12 mouse cellular contexts compared by ENCODE assay signal in the genomic region with DNA sequence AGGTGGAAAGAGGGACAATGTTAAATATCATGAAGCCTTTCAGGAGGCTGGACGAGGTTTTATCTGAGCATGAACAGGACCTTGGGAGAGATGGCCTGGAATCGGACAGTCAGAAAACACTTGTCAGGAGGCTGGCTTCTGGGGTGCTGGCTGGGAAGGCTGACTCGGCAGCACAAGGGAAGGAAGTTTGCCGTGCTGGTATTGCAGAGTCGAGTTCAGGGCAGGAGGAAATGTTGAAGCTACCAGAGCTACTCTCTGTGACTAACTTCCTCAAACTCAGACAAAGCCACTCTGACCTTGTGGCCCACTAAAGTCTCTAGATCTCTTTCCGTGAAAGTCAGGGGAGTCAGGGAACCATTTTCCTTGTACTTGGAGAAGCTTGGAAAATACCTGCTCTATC.
DNase-seq lines count a peak whose midpoint lies in the region; ATAC-seq and TF ChIP-seq lines count a peak whose summit lies in the region.
"Had no signal": no experiment of that assay in that cellular context is flagged by ENCODE, and none has a peak within 500 bp of the region (broad histone marks: within the 10 kb centered on the region; RNA-seq: fewer than 3 reads in every experiment).

No protein-coding gene starts in this region.

- no peak overlapping the region for H3K4me2 ChIP-seq in forebrain, embryonic 13.5 days
- no peak overlapping the region for H3K4me2 ChIP-seq in liver, postnatal 0 days (ENCODE audit: low read depth, low read length)
- no peak overlapping the region for H3K4me2 ChIP-seq in stomach, postnatal 0 days (replicated peaks; ENCODE audit: low read depth)
- no peak overlapping the region for H3K4me2 ChIP-seq in hindbrain, embryonic 14.5 days (replicated peaks)
- no peak overlapping the region for H3K4me2 ChIP-seq in kidney, embryonic 15.5 days
- H3K4me2 ChIP-seq: forebrain, embryonic 12.5 days; limb, embryonic 12.5 days; midbrain, embryonic 15.5 days had no signal

- TF ChIP-seq CTCF in spleen, adult 2 months (IDR thresholded peaks at IDR 0.05; ENCODE audit: extremely low read depth, insufficient read depth, insufficient read length, insufficient replicate concordance), result no peak
- no peak for TF ChIP-seq CTCF in liver, postnatal 0 days (IDR thresholded peaks at IDR 0.05; ENCODE audit: low read depth)
- TF ChIP-seq CTCF in stomach, postnatal 0 days (IDR thresholded peaks at IDR 0.05; ENCODE audit: low read depth), result no peak

- no peak for TF ChIP-seq EP300 in liver, postnatal 0 days (IDR thresholded peaks at IDR 0.05; ENCODE audit: low read depth)
- TF ChIP-seq EP300 in stomach, postnatal 0 days (optimal IDR thresholded peaks at IDR 0.05), result no peak

- no peak for DNase-seq in forebrain, embryonic 10.5 days (ENCODE audit: extremely low spot score, low spot score)
- peak; percentile 11 to 57 for DNase-seq in spleen, adult 2 months (ENCODE audit: low read depth in 1 of 2, low spot score in 2 of 2)
- DNase-seq in spleen, adult 12 weeks (ENCODE audit: low spot score), result no peak
- no peak for DNase-seq in liver, postnatal 0 days
- no peak for DNase-seq in stomach, postnatal 0 days (ENCODE audit: low spot score)
- no peak for DNase-seq in hindbrain, embryonic 14.5 days (ENCODE audit: low spot score)
- DNase-seq: embryo, embryonic 11 days had no signal

- TF ChIP-seq POLR2A in spleen, adult 2 months (IDR thresholded peaks at IDR 0.05; ENCODE audit: low read depth, low read length), result no peak

- ATAC-seq in forebrain, embryonic 13.5 days, result no peak
- peak; percentile 22; the same call in 1 of the 2 replicates for ATAC-seq in liver, postnatal 0 days
- peak; percentile 62; the same call in 1 of the 2 replicates for ATAC-seq in stomach, postnatal 0 days (ENCODE audit: low FRiP score, low TSS enrichment)
- no peak for ATAC-seq in hindbrain, embryonic 14.5 days (ENCODE audit: low FRiP score)
- ATAC-seq in kidney, embryonic 15.5 days (replicated peaks; ENCODE audit: low FRiP score), result no peak
- ATAC-seq: midbrain, embryonic 15.5 days had no signal

- WGBS in forebrain, embryonic 10.5 days, result 85% methylated on average over 6 of the region's 6 CpGs
- 76% methylated on average over 6 of the region's 6 CpGs for WGBS in forebrain, embryonic 13.5 days
- WGBS in spleen, adult 2 months, result 12% methylated on average over 6 of the region's 6 CpGs
- WGBS in liver, postnatal 0 days (ENCODE audit: insufficient replicate concordance), result 40% methylated on average over 6 of the region's 6 CpGs
- WGBS in stomach, postnatal 0 days, result 58% methylated on average over 6 of the region's 6 CpGs
- 70% methylated on average over 6 of the region's 6 CpGs for WGBS in hindbrain, embryonic 14.5 days
- 67% methylated on average over 6 of the region's 6 CpGs for WGBS in kidney, embryonic 15.5 days

- H3K27me3 ChIP-seq in forebrain, embryonic 10.5 days (ENCODE audit: poor library complexity, severe bottlenecking), result no peaks in the 10 kb centered on the region
- H3K27me3 ChIP-seq in forebrain, embryonic 13.5 days, result no peaks in the 10 kb centered on the region
- no peaks in the 10 kb centered on the region for H3K27me3 ChIP-seq in spleen, adult 2 months (ENCODE audit: control insufficient read depth, insufficient read depth, low read length)
- no peaks in the 10 kb centered on the region for H3K27me3 ChIP-seq in liver, postnatal 0 days (ENCODE audit: insufficient read depth, low read length)
- H3K27me3 ChIP-seq in stomach, postnatal 0 days (ENCODE audit: control insufficient read depth, insufficient read depth, low read length), result no peaks in the 10 kb centered on the region
- no peaks in the 10 kb centered on the region for H3K27me3 ChIP-seq in hindbrain, embryonic 14.5 days (ENCODE audit: control insufficient read depth, insufficient read depth, low read length)
- no peaks in the 10 kb centered on the region for H3K27me3 ChIP-seq in kidney, embryonic 15.5 days
- H3K27me3 ChIP-seq: forebrain, embryonic 12.5 days; limb, embryonic 12.5 days; midbrain, embryonic 15.5 days had no signal

- no peak overlapping the region for H3K4me3 ChIP-seq in forebrain, embryonic 10.5 days
- no peak overlapping the region for H3K4me3 ChIP-seq in forebrain, embryonic 13.5 days
- no peak overlapping the region for H3K4me3 ChIP-seq in spleen, adult 2 months (ENCODE audit: extremely low read depth, insufficient read depth, insufficient read length)
- no peak overlapping the region for H3K4me3 ChIP-seq in liver, postnatal 0 days (ENCODE audit: low read depth, low read length)
- no peak overlapping the region for H3K4me3 ChIP-seq in stomach, postnatal 0 days (ENCODE audit: low read depth, low read length)
- no peak overlapping the region for H3K4me3 ChIP-seq in hindbrain, embryonic 14.5 days (replicated peaks; ENCODE audit: low read length)
- H3K4me3 ChIP-seq in kidney, embryonic 15.5 days (replicated peaks), result no peak overlapping the region
- H3K4me3 ChIP-seq: forebrain, embryonic 12.5 days; limb, embryonic 12.5 days; midbrain, embryonic 15.5 days had no signal

- 0 out of 2 replicates have a peak overlapping the region, but pooled peaks have one; percentile 25 for H3K27ac ChIP-seq in forebrain, embryonic 10.5 days
- no peak overlapping the region for H3K27ac ChIP-seq in forebrain, embryonic 13.5 days
- peak overlapping the region; percentile 64 for H3K27ac ChIP-seq in spleen, adult 2 months (ENCODE audit: insufficient read depth, low read length)
- peak overlapping the region; percentile 64 for H3K27ac ChIP-seq in liver, postnatal 0 days (ENCODE audit: low read depth)
- H3K27ac ChIP-seq in stomach, postnatal 0 days (replicated peaks), result 0 out of 2 replicates have a peak overlapping the region, but pooled peaks have one; percentile 8
- H3K27ac ChIP-seq in hindbrain, embryonic 14.5 days, result no peak overlapping the region
- H3K27ac ChIP-seq in kidney, embryonic 15.5 days, result no peak overlapping the region
- H3K27ac ChIP-seq: forebrain, embryonic 12.5 days; limb, embryonic 12.5 days; midbrain, embryonic 15.5 days had no signal

- H3K4me1 ChIP-seq in forebrain, embryonic 10.5 days, result peaks cover 4% of the 10 kb centered on the region; the same call in 1 of the 2 replicates
- no peaks in the 10 kb centered on the region for H3K4me1 ChIP-seq in forebrain, embryonic 13.5 days
- H3K4me1 ChIP-seq in spleen, adult 2 months (ENCODE audit: control insufficient read depth, insufficient read depth, insufficient read length), result peaks cover 17% of the 10 kb centered on the region
- peaks cover 41% of the 10 kb centered on the region for H3K4me1 ChIP-seq in liver, postnatal 0 days (ENCODE audit: insufficient read depth)
- H3K4me1 ChIP-seq in stomach, postnatal 0 days (replicated peaks; ENCODE audit: control insufficient read depth, insufficient read depth), result no peaks in the 10 kb centered on the region
- no peaks in the 10 kb centered on the region for H3K4me1 ChIP-seq in hindbrain, embryonic 14.5 days (replicated peaks; ENCODE audit: control insufficient read depth, insufficient read depth, low read length)
- no peaks in the 10 kb centered on the region for H3K4me1 ChIP-seq in kidney, embryonic 15.5 days
- H3K4me1 ChIP-seq: forebrain, embryonic 12.5 days; limb, embryonic 12.5 days; midbrain, embryonic 15.5 days had no signal

- H3K36me3 ChIP-seq in forebrain, embryonic 10.5 days (replicated peaks), result no peaks in the 10 kb centered on the region
- H3K36me3 ChIP-seq in forebrain, embryonic 13.5 days (ENCODE audit: poor library complexity, severe bottlenecking), result 0 out of 2 replicates have a peak, but pooled peaks cover 3% of the 10 kb centered on the region
- H3K36me3 ChIP-seq in spleen, adult 2 months (ENCODE audit: control insufficient read depth, insufficient read depth, low read length), result no peaks in the 10 kb centered on the region
- no peaks in the 10 kb centered on the region for H3K36me3 ChIP-seq in liver, postnatal 0 days (replicated peaks; ENCODE audit: insufficient read depth, low read length)
- H3K36me3 ChIP-seq in stomach, postnatal 0 days (ENCODE audit: control insufficient read depth, insufficient read depth, low read length), result no peaks in the 10 kb centered on the region
- H3K36me3 ChIP-seq in hindbrain, embryonic 14.5 days (replicated peaks; ENCODE audit: control insufficient read depth, insufficient read depth), result no peaks in the 10 kb centered on the region
- no peaks in the 10 kb centered on the region for H3K36me3 ChIP-seq in kidney, embryonic 15.5 days
- H3K36me3 ChIP-seq: forebrain, embryonic 12.5 days; limb, embryonic 12.5 days; midbrain, embryonic 15.5 days had no signal

- H3K9ac ChIP-seq in forebrain, embryonic 13.5 days, result no peak overlapping the region
- H3K9ac ChIP-seq in liver, postnatal 0 days (replicated peaks), result no peak overlapping the region
- H3K9ac ChIP-seq in stomach, postnatal 0 days (ENCODE audit: low read length), result no peak overlapping the region
- H3K9ac ChIP-seq in hindbrain, embryonic 14.5 days, result no peak overlapping the region
- H3K9ac ChIP-seq in kidney, embryonic 15.5 days, result no peak overlapping the region
- H3K9ac ChIP-seq: forebrain, embryonic 12.5 days; limb, embryonic 12.5 days; midbrain, embryonic 15.5 days had no signal

- H3K9me3 ChIP-seq in forebrain, embryonic 10.5 days, result peaks cover 4% of the 10 kb centered on the region; the same call in 1 of the 2 replicates
- peaks cover 3% of the 10 kb centered on the region; the same call in 1 of the 2 replicates for H3K9me3 ChIP-seq in forebrain, embryonic 13.5 days (replicated peaks)
- no peaks in the 10 kb centered on the region for H3K9me3 ChIP-seq in liver, postnatal 0 days (ENCODE audit: low read length)
- no peaks in the 10 kb centered on the region for H3K9me3 ChIP-seq in stomach, postnatal 0 days (ENCODE audit: control insufficient read depth, low read length)
- no peaks in the 10 kb centered on the region for H3K9me3 ChIP-seq in hindbrain, embryonic 14.5 days (ENCODE audit: control insufficient read depth, low read length)
- H3K9me3 ChIP-seq in kidney, embryonic 15.5 days (replicated peaks), result no peaks in the 10 kb centered on the region
- H3K9me3 ChIP-seq: forebrain, embryonic 12.5 days; limb, embryonic 12.5 days; midbrain, embryonic 15.5 days had no signal

Comparison
In these comparisons a context has a peak if more than half of its experiments do, and no peak if none do; other contexts are left out.
1. DNase-seq: peak in spleen, adult 2 months (2 of 2); none in forebrain, embryonic 10.5 days (single experiment), spleen, adult 12 weeks (single experiment), liver, postnatal 0 days (single experiment), stomach, postnatal 0 days (single experiment) and hindbrain, embryonic 14.5 days (single experiment).
2. H3K27ac ChIP-seq: peak in forebrain, embryonic 10.5 days (single experiment), spleen, adult 2 months (single experiment), liver, postnatal 0 days (single experiment) and stomach, postnatal 0 days (single experiment); none in forebrain, embryonic 13.5 days (single experiment), hindbrain, embryonic 14.5 days (single experiment) and kidney, embryonic 15.5 days (single experiment).
3. ATAC-seq: peak in liver, postnatal 0 days (single experiment) and stomach, postnatal 0 days (single experiment); none in forebrain, embryonic 13.5 days (single experiment), hindbrain, embryonic 14.5 days (single experiment) and kidney, embryonic 15.5 days (single experiment).